Mouse (Mus musculus) thymus, adult 2 months (tissue): ENCODE data around the gene Mecom.

Experiments
- CTCF ChIP-seq: fragments of 200-500 bp; IDR thresholded peaks from 2 replicates; pipeline ENCODE4 v1.5.1; 2012; ENCODE audit warnings: mild to moderate bottlenecking, control low read depth, low read length, moderate library complexity, borderline replicate concordance; ENCODE audit not compliant: control insufficient read depth, poor library complexity, insufficient read depth; ENCODE audit errors: extremely low read depth
- POLR2A ChIP-seq: fragments of 200-500 bp; IDR thresholded peaks from 2 replicates; pipeline ENCODE4 v1.6.1; 2012; ENCODE audit warnings: mild to moderate bottlenecking, low read length, control low read depth, moderate library complexity; ENCODE audit not compliant: control insufficient read depth, poor library complexity, insufficient read depth; ENCODE audit errors: extremely low read depth

DNA sequence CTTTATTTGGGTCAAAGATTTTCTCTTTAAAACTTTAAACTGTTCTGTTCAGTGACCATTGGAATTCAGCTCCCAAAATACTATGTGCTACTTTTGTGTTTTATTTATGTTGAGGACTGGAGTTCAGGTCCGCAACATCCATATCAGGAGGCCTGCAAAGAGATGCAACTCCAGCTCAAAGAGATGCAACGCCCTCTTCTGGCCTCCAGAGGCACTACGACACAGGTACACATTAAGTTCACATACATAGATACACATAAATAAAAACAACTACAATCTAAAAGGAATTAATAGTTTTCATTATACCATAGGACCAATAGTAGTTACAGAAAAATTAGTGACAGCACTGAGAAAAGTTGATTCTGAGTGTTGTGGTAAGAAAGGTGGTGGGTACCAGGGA is 278.6 kb downstream of the Mecom start:
- no peak for TF ChIP-seq POLR2A
- no peak for TF ChIP-seq CTCF
